Mouse (Mus musculus) embryonic fibroblast, embryonic 13.5 days (primary cell): ENCODE results near the gene Ppfibp1.

ENCODE experiments used
- CTCF ChIP-seq: IDR thresholded peaks from 2 replicates; pipeline ENCODE4 v1.5.1; 2011; ENCODE audit warnings: mild to moderate bottlenecking, control low read depth, low read length, moderate library complexity, borderline replicate concordance; ENCODE audit not compliant: insufficient read depth
- POLR2A ChIP-seq: IDR thresholded peaks from 2 replicates; pipeline ENCODE4 v1.6.1; 2011; ENCODE audit warnings: low read depth, mild to moderate bottlenecking, control low read depth, low read length, moderate library complexity

DNA sequence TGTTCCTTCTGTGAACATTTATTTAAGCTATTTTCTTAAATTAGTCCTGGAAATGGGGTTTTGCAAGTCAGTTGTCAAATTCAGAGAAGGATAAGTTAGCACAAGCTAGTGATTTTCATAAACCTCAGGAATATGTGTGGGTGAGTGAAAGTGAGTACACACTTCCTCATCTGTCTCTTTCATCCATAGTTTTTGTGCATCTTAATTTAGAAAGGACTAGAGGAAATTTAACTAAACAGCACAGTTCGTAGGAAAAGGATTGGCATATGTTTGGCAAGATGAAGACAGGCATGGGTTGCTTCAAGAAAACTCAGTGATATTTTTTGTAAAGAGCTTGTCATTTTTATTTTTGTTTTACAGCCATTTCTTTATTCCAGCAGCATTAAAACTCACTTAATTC lies 68.7 kb downstream of the Ppfibp1 start:
- TF ChIP-seq CTCF: no peak
- no peak for TF ChIP-seq POLR2A
